Mouse (Mus musculus): ENCODE results near the gene Gorasp1. TPM values are rescaled to one million over a fixed set of nuclear protein-coding genes. Genes with fewer than 3 reads are reported as not detected.

Gene Gorasp1
- polyA plus RNA-seq (2012; fragmentation: generic; extraction: Trizol): 10 to 100 TPM in 1 of 2 experiments, 1 to 10 TPM in 1; 5.6 to 15.7 TPM

DNA sequence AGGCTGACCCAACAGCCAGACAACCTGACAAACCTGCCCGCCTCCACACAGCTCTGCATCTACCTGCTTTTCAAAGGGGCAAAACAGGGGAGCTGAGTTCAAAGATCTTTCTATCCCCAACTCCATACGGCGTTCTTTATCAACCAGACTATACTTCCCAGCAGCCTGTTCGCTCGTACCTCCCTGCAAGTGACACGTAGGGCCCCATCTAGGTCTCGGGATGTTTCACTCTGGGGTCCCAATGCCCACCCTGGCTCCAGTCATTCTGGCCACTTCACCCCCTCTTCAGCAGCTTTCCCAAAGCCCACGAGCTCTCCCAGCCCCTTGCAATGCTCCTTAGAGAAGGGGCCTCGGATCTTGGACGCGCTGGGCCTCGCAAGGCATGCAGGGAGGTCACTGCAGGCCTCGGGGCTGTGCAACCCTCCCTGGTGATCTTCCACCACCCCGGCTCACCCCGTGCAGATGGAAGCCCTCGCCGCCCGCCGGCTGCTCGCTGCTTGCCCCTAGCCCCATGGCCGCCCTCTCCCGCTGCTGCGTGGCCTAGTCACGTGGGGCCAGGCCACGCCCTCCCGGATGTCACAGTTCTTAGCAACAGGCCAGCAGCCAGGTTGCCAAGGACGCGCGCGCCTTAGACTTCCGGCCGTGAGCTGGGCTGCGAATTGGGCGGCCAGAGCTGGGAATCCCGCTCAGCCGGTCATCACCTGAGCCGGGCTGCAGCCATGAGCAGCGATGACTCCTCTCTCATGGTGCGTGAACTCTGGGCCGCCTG lies at the start of gene Gorasp1, which contains the start of gene Ttc21a:
Gorasp1 (minus strand) TSS at position 561 of the 769 bp plus-strand sequence.
Ttc21a (plus strand) TSS at position 602 of the 769 bp plus-strand sequence.

DNA sequence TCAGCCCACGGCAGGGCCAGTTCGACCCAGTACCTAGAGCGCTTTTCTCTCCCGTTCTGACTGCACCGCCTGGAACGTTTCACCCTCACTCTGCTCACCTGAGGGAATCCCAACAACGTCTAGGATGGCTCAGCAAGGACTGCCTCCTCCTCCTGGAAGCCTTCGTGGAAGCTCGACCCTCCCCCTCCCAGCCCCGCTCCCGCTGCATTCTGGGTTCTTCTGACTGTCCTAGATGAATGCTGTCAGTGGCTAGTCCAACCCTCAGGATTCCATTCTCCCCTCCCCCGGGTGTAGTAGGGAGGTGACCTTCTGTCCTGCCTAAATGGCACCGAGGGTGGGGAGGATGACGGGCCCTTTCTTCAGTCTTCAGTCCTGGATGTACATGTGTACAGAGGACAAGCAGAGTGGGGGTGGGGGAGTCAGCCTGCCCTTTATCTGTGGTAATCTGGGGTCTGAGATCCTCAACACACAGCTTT lies 47.2 kb upstream of the Gorasp1 start, which contains the start of gene Csrnp1:
Csrnp1 (minus strand) TSS at position 123 of the 476 bp plus-strand sequence.

DNA sequence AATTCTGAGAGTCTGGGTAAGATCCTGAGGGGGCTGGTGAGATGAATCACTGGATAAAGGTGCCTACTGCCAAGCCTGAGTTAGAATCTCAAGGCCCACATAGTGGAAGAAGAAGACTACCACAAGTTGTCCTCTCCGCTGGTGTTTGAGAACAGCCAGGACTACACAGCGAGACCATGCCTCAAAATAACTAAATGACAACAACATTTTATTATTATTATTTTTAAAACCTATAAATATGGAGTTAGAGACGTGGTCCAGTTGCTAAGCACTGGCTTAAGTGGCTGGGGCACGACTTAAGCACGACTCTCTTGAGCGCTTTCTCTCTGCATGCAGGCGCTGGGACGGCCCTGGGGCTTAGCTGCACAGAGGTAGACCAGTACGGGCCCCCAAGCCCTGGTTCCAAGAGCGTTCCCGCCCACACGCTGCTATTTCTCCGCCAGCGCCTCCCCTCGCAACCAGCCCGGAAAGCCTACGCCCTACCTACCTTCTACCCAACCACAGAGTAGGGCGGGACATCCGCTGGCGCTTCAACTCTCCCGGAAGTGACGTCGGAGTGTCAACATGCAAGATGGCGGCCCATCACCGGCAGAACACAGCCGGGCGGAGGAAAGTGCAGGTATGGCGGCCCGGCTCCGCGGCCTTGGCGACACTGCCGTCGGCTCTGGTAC lies 42.9 kb downstream of the Gorasp1 start, which contains the start of gene Wdr48:
Wdr48 (plus strand) TSS at position 540 of the 671 bp plus-strand sequence.

Other genes starting within 250 kb of the Gorasp1 start
- gene Scn10a, start 218.2 kb downstream of the Gorasp1 start, polyA plus RNA-seq (2012; fragmentation: generic; extraction: Trizol): under 1 TPM in 1 of 2 experiments, not detected in 1; 0.01 TPM
- gene Scn11a, start 112.1 kb downstream of the Gorasp1 start, polyA plus RNA-seq (2012; fragmentation: generic; extraction: Trizol): not detected
- 10 to 100 TPM in 1 of 2 experiments, 1 to 10 TPM in 1; 1.2 to 18.7 TPM for gene Wdr48, start 42.7 kb downstream of the Gorasp1 start, polyA plus RNA-seq (2012; fragmentation: generic; extraction: Trizol)
- gene Ttc21a, start within 50 bp of the Gorasp1 start, polyA plus RNA-seq (2012; fragmentation: generic; extraction: Trizol): under 1 TPM; 0.01 to 0.07 TPM
- 1 to 10 TPM; 1.7 to 3.2 TPM for gene Csrnp1, start 47.1 kb upstream of the Gorasp1 start, polyA plus RNA-seq (2012; fragmentation: generic; extraction: Trizol)
- under 1 TPM in 1 of 2 experiments, not detected in 1; 0.01 TPM for gene Xirp1, start 86.0 kb upstream of the Gorasp1 start, polyA plus RNA-seq (2012; fragmentation: generic; extraction: Trizol)
- under 1 TPM; 0.01 to 0.12 TPM for gene Cx3cr1, start 132.3 kb upstream of the Gorasp1 start, polyA plus RNA-seq (2012; fragmentation: generic; extraction: Trizol)
- not detected for gene Ccr8, start 154.5 kb upstream of the Gorasp1 start, polyA plus RNA-seq (2012; fragmentation: generic; extraction: Trizol)
- gene Slc25a38, start 172.8 kb upstream of the Gorasp1 start, polyA plus RNA-seq (2012; fragmentation: generic; extraction: Trizol): 10 to 100 TPM; 12.0 to 19.8 TPM
- gene Rpsa, start 190.1 kb upstream of the Gorasp1 start, polyA plus RNA-seq (2012; fragmentation: generic; extraction: Trizol): 1,000 to 10,000 TPM; 3,161 to 9,121 TPM
- gene Mobp, start 212.1 kb upstream of the Gorasp1 start, polyA plus RNA-seq (2012; fragmentation: generic; extraction: Trizol): not detected

Data from C3H10T1/2 (cell line).